Mouse (Mus musculus) lung, postnatal 0 days (tissue): Measurements from ENCODE around the gene Pln.

Source experiments
- CTCF ChIP-seq: IDR thresholded peaks from 2 replicates; pipeline ENCODE4 v1.5.1; 2016; ENCODE audit warnings: antibody characterized with exemption, mild to moderate bottlenecking
- EP300 ChIP-seq: IDR thresholded peaks from 2 replicates; pipeline ENCODE4 v1.6.1; 2016; ENCODE audit warnings: antibody characterized with exemption, mild to moderate bottlenecking, control low read depth

- TF ChIP-seq CTCF (no peak), EP300 (no peak)
Measured at GRCm38 (mm10) chr10:53335266-53335665, 2.2 kb upstream of the Pln start.
